Mouse (Mus musculus): ENCODE data around the gene Pofut2. TPM values are rescaled to one million over a fixed set of nuclear protein-coding genes. Genes with fewer than 3 reads are reported as not detected.

The Pofut2 gene
- polyA plus RNA-seq, 1 experiment from 2014 or later = 122 TPM

GRCm38 (mm10) chr10:77300934-77301297, 41.9 kb downstream of the Pofut2 start:
- Histone ChIP-seq H3K4me3 (no peak overlapping the region), H3K9me3 (no peaks in the 10 kb centered on the region), H3K4me1 (peaks cover 4% of the 10 kb centered on the region; the same call in 1 of the 2 replicates), H3K27me3 (replicated peaks) (no peaks in the 10 kb centered on the region), H3K4me2 (no peak overlapping the region), H3K27ac (replicated peaks) (no peak overlapping the region), H3K36me3 (peaks cover 39% of the 10 kb centered on the region), H3K9ac (no peak overlapping the region)
- WGBS = 75% methylated on average over 4 of the region's 4 CpGs
- ATAC-seq (ENCODE audit: extremely low read depth, insufficient number of reproducible peaks, low FRiP score, low TSS enrichment) = no peak

DNA sequence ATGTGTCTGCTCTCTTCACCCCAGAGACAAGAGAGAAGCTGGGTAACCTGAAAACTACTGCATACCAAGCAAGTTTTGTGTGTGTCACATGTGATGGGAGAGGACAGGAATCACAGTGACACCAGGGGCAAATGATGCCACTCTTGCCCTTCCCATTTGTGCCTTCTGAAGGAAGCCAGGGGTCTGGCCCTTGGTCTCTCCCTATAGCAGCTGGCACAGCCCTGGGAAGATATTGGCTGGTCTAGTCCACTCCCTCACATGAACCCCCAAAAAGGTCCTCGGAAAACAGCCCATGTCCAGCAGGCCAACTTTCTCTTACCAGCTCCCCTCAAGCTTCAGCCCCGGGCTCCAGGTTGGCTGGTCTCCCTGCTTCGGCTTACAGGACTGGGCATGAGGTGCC, 45.3 kb downstream of the Pofut2 start:
- Histone ChIP-seq H3K4me2 (no peak overlapping the region), H3K9me3 (no peaks in the 10 kb centered on the region), H3K4me1 (no peaks in the 10 kb centered on the region; the same call in 1 of the 2 replicates), H3K4me3 (no peak overlapping the region), H3K27me3 (replicated peaks) (no peaks in the 10 kb centered on the region), H3K9ac (no peak overlapping the region), H3K27ac (replicated peaks) (no peak overlapping the region), H3K36me3 (peaks cover 47% of the 10 kb centered on the region)
- ATAC-seq (ENCODE audit: extremely low read depth, insufficient number of reproducible peaks, low FRiP score, low TSS enrichment) = no peak
- 75% methylated on average over 3 of the region's 3 CpGs for WGBS

- H3K4me1 ChIP-seq = no peaks in the 10 kb centered on the region; the same call in 1 of the 2 replicates
Observed at GRCm38 (mm10) chr10:77304840-77305533, 46.0 kb downstream of the Pofut2 start.

GRCm38 (mm10) chr10:77305766-77306165, 46.7 kb downstream of the Pofut2 start:
- Histone ChIP-seq H3K36me3 (peaks cover 52% of the 10 kb centered on the region), H3K9me3 (no peaks in the 10 kb centered on the region), H3K4me3 (no peak overlapping the region), H3K4me1 (no peaks in the 10 kb centered on the region), H3K9ac (no peak overlapping the region), H3K4me2 (no peak overlapping the region), H3K27me3 (replicated peaks) (no peaks in the 10 kb centered on the region), H3K27ac (replicated peaks) (no peak overlapping the region)
- no peak for ATAC-seq (ENCODE audit: extremely low read depth, insufficient number of reproducible peaks, low FRiP score, low TSS enrichment)
- WGBS = 76% methylated on average over 8 of the region's 8 CpGs

More at GRCm38 (mm10) chr10:77304840-77305533, 46.0 kb downstream of the Pofut2 start:
- ATAC-seq (ENCODE audit: extremely low read depth, insufficient number of reproducible peaks, low FRiP score, low TSS enrichment) = no peak
- H3K4me3 ChIP-seq = no peak overlapping the region
- no peaks in the 10 kb centered on the region for H3K9me3 ChIP-seq
- peaks cover 52% of the 10 kb centered on the region for H3K36me3 ChIP-seq
- no peak overlapping the region for H3K4me2 ChIP-seq
- no peak overlapping the region for H3K27ac ChIP-seq (replicated peaks)
- no peaks in the 10 kb centered on the region for H3K27me3 ChIP-seq (replicated peaks)
- no peak overlapping the region for H3K9ac ChIP-seq
- WGBS = 62% methylated on average over 4 of the region's 4 CpGs

DNA sequence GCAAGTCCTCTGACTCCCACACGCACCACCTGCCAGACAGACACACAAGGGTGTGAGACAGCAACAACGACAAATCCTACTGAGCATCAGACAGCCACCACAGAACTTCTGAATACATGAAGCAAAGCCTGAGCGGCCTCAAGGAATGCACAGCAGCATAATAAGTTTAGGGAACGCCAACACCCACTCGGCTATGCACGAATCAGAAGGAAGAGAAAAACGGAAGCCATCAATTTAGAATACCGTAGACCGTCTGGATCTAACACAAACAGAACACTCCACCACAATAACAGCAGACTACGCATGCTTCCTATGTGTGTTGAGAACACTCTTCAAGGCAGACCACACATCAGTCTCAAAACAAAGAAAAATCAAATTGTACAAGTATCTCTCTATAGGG, 50.0 kb downstream of the Pofut2 start:
- Histone ChIP-seq H3K4me1 (no peaks in the 10 kb centered on the region), H3K4me2 (no peak overlapping the region), H3K36me3 (peaks cover 48% of the 10 kb centered on the region), H3K27ac (replicated peaks) (no peak overlapping the region), H3K27me3 (replicated peaks) (no peaks in the 10 kb centered on the region), H3K9ac (no peak overlapping the region), H3K9me3 (no peaks in the 10 kb centered on the region), H3K4me3 (no peak overlapping the region)
- 84% methylated on average over 10 of the region's 10 CpGs for WGBS
- ATAC-seq (ENCODE audit: extremely low read depth, insufficient number of reproducible peaks, low FRiP score, low TSS enrichment) = no peak

GRCm38 (mm10) chr10:77314711-77315266, 55.8 kb downstream of the Pofut2 start:
- H3K4me1 ChIP-seq = peaks cover 5% of the 10 kb centered on the region; the same call in 1 of the 2 replicates
- no peak overlapping the region for H3K27ac ChIP-seq (replicated peaks)
- no peaks in the 10 kb centered on the region for H3K27me3 ChIP-seq (replicated peaks)
- H3K36me3 ChIP-seq = peaks cover 44% of the 10 kb centered on the region
- ATAC-seq (ENCODE audit: extremely low read depth, insufficient number of reproducible peaks, low FRiP score, low TSS enrichment) = no peak
- 77% methylated on average over 9 of the region's 9 CpGs for WGBS
- no peaks in the 10 kb centered on the region for H3K9me3 ChIP-seq
- H3K9ac ChIP-seq = no peak overlapping the region
- no peak overlapping the region for H3K4me2 ChIP-seq
- no peak overlapping the region for H3K4me3 ChIP-seq

GRCm38 (mm10) chr10:77315682-77316081, 56.7 kb downstream of the Pofut2 start:
- Histone ChIP-seq H3K4me2 (no peak overlapping the region), H3K9ac (no peak overlapping the region), H3K36me3 (peaks cover 36% of the 10 kb centered on the region), H3K27ac (replicated peaks) (no peak overlapping the region), H3K9me3 (no peaks in the 10 kb centered on the region), H3K27me3 (replicated peaks) (no peaks in the 10 kb centered on the region), H3K4me1 (peaks cover 5% of the 10 kb centered on the region; the same call in 1 of the 2 replicates), H3K4me3 (no peak overlapping the region)
- 85% methylated on average over 2 of the region's 2 CpGs for WGBS
- ATAC-seq (ENCODE audit: extremely low read depth, insufficient number of reproducible peaks, low FRiP score, low TSS enrichment) = no peak

Other genes with a start within 250 kb of the Pofut2 start
- gene Slc19a1, start 227.0 kb upstream of the Pofut2 start, polyA plus RNA-seq (2015; fragmentation: Nextera tagmentation; extraction: Ambion mirVana) = 13.3 and 14.9 TPM in 2 replicates
- gene Col18a1, start 92.7 kb upstream of the Pofut2 start, polyA plus RNA-seq (2015; fragmentation: Nextera tagmentation; extraction: Ambion mirVana) = 143 and 155 TPM in 2 replicates
- 10.7 and 12.1 TPM in 2 replicates for gene Adarb1, start 159.1 kb downstream of the Pofut2 start, polyA plus RNA-seq (2015; fragmentation: Nextera tagmentation; extraction: Ambion mirVana)

Measured in heart, embryonic 13.5 days (tissue).